Mouse (Mus musculus): ENCODE measurements around the gene Abracl. TPM values are rescaled to one million over a fixed set of nuclear protein-coding genes. Genes with fewer than 3 reads are reported as not detected.

Gene Abracl
- polyA plus RNA-seq, 1 experiment = 155 TPM

GRCm38 (mm10) chr10:18060778-18061177 is 37.7 kb upstream of the Abracl start:
- H3K79me2 ChIP-seq (ENCODE audit: control insufficient read depth, insufficient read depth) = peaks cover 100% of the 10 kb centered on the region

GRCm38 (mm10) chr10:18059807-18060206 is 36.7 kb upstream of the Abracl start:
- no peak overlapping the region for H3K4me3 ChIP-seq (ENCODE audit: insufficient read depth, poor library complexity, severe bottlenecking)
- peaks cover 8% of the 10 kb centered on the region for H3K36me3 ChIP-seq (ENCODE audit: control insufficient read depth, insufficient read depth)
- peaks cover 92% of the 10 kb centered on the region for H3K79me2 ChIP-seq (ENCODE audit: control insufficient read depth, insufficient read depth)
- H3K79me3 ChIP-seq (ENCODE audit: low read depth) = peaks cover 79% of the 10 kb centered on the region
- H3K27me3 ChIP-seq (ENCODE audit: control insufficient read depth, insufficient read depth, insufficient read length) = no peaks in the 10 kb centered on the region
- TF ChIP-seq FOSL1 (IDR thresholded peaks at IDR 0.05; ENCODE audit: insufficient read depth, low read length, poor library complexity, severe bottlenecking) = no peak
- TF ChIP-seq CTCF (IDR thresholded peaks at IDR 0.05; ENCODE audit: control insufficient read depth, insufficient read depth, insufficient read length) = no peak
- no peak for TF ChIP-seq USF1 (IDR thresholded peaks at IDR 0.05; ENCODE audit: low read depth)
- no peak for TF ChIP-seq MYOG (IDR thresholded peaks at IDR 0.05; ENCODE audit: control insufficient read depth, extremely low read depth, insufficient read length)
- TF ChIP-seq MYOD1 (IDR thresholded peaks at IDR 0.05; ENCODE audit: control insufficient read depth, insufficient read length, low read depth) = no peak
- TF ChIP-seq MAX (IDR thresholded peaks at IDR 0.05) = no peak
- TF ChIP-seq CEBPB (IDR thresholded peaks at IDR 0.05; ENCODE audit: low read depth) = no peak
- H3ac ChIP-seq (ENCODE audit: control insufficient read depth, insufficient read length, low read depth) = no peak overlapping the region

More at GRCm38 (mm10) chr10:18060778-18061177, 37.7 kb upstream of the Abracl start:
- no peak for TF ChIP-seq FOSL1 (IDR thresholded peaks at IDR 0.05; ENCODE audit: insufficient read depth, low read length, poor library complexity, severe bottlenecking)
- TF ChIP-seq MYOD1 (IDR thresholded peaks at IDR 0.05; ENCODE audit: control insufficient read depth, insufficient read length, low read depth) = no peak
- no peak for TF ChIP-seq CTCF (IDR thresholded peaks at IDR 0.05; ENCODE audit: control insufficient read depth, insufficient read depth, insufficient read length)
- TF ChIP-seq USF1 (IDR thresholded peaks at IDR 0.05; ENCODE audit: low read depth) = no peak
- no peak for TF ChIP-seq MYOG (IDR thresholded peaks at IDR 0.05; ENCODE audit: control insufficient read depth, extremely low read depth, insufficient read length)
- TF ChIP-seq CEBPB (IDR thresholded peaks at IDR 0.05; ENCODE audit: low read depth) = no peak
- no peak for TF ChIP-seq MAX (IDR thresholded peaks at IDR 0.05)
- Histone ChIP-seq H3K79me3 (ENCODE audit: low read depth) (peaks cover 88% of the 10 kb centered on the region), H3K27me3 (ENCODE audit: control insufficient read depth, insufficient read depth, insufficient read length) (no peaks in the 10 kb centered on the region), H3ac (ENCODE audit: control insufficient read depth, insufficient read length, low read depth) (no peak overlapping the region), H3K36me3 (ENCODE audit: control insufficient read depth, insufficient read depth) (peaks cover 8% of the 10 kb centered on the region), H3K4me3 (ENCODE audit: insufficient read depth, poor library complexity, severe bottlenecking) (no peak overlapping the region)

GRCm38 (mm10) chr10:18058681-18059338 is 35.7 kb upstream of the Abracl start:
- TF ChIP-seq FOSL1 (IDR thresholded peaks at IDR 0.05; ENCODE audit: insufficient read depth, low read length, poor library complexity, severe bottlenecking) = no peak
- no peak for TF ChIP-seq MYOG (IDR thresholded peaks at IDR 0.05; ENCODE audit: control insufficient read depth, extremely low read depth, insufficient read length)
- no peak for TF ChIP-seq USF1 (IDR thresholded peaks at IDR 0.05; ENCODE audit: low read depth)
- TF ChIP-seq MAX (IDR thresholded peaks at IDR 0.05) = no peak
- Histone ChIP-seq H3K4me3 (ENCODE audit: insufficient read depth, poor library complexity, severe bottlenecking) (no peak overlapping the region), H3K79me2 (ENCODE audit: control insufficient read depth, insufficient read depth) (peaks cover 82% of the 10 kb centered on the region), H3K36me3 (ENCODE audit: control insufficient read depth, insufficient read depth) (peaks cover 8% of the 10 kb centered on the region), H3ac (ENCODE audit: control insufficient read depth, insufficient read length, low read depth) (no peak overlapping the region), H3K79me3 (ENCODE audit: low read depth) (peaks cover 69% of the 10 kb centered on the region), H3K27me3 (ENCODE audit: control insufficient read depth, insufficient read depth, insufficient read length) (no peaks in the 10 kb centered on the region)

- peak overlapping the region; percentile 92 for H3ac ChIP-seq (ENCODE audit: control insufficient read depth, insufficient read length, low read depth)
- H3K79me2 ChIP-seq (ENCODE audit: control insufficient read depth, insufficient read depth) = peaks cover 58% of the 10 kb centered on the region
Measured at GRCm38 (mm10) chr10:18056391-18056745, 33.3 kb upstream of the Abracl start.

GRCm38 (mm10) chr10:18055696-18056390 is 32.8 kb upstream of the Abracl start, which contains the start of gene Reps1:
Reps1 (plus strand) TSS chr10:18055861.
- Histone ChIP-seq H3K79me2 (ENCODE audit: control insufficient read depth, insufficient read depth) (peaks cover 52% of the 10 kb centered on the region), H3K36me3 (ENCODE audit: control insufficient read depth, insufficient read depth) (peaks cover 8% of the 10 kb centered on the region), H3K27me3 (ENCODE audit: control insufficient read depth, insufficient read depth, insufficient read length) (no peaks in the 10 kb centered on the region), H3ac (ENCODE audit: control insufficient read depth, insufficient read length, low read depth) (peak within 1 kb of the TSS; percentile 92), H3K79me3 (ENCODE audit: low read depth) (peaks cover 44% of the 10 kb centered on the region), H3K4me3 (ENCODE audit: insufficient read depth, poor library complexity, severe bottlenecking) (peak within 1 kb of the TSS; percentile 76)
- TF ChIP-seq MYOD1 (IDR thresholded peaks at IDR 0.05; ENCODE audit: control insufficient read depth, insufficient read length, low read depth) = no peak

More at GRCm38 (mm10) chr10:18056391-18056745, 33.3 kb upstream of the Abracl start:
- Histone ChIP-seq H3K27me3 (ENCODE audit: control insufficient read depth, insufficient read depth, insufficient read length) (no peaks in the 10 kb centered on the region), H3K4me3 (ENCODE audit: insufficient read depth, poor library complexity, severe bottlenecking) (peak overlapping the region; percentile 76), H3K36me3 (ENCODE audit: control insufficient read depth, insufficient read depth) (peaks cover 8% of the 10 kb centered on the region), H3K79me3 (ENCODE audit: low read depth) (peaks cover 49% of the 10 kb centered on the region)
- TF ChIP-seq USF1 (IDR thresholded peaks at IDR 0.05; ENCODE audit: low read depth) (no peak), CTCF (IDR thresholded peaks at IDR 0.05; ENCODE audit: control insufficient read depth, insufficient read depth, insufficient read length) (no peak), CEBPB (IDR thresholded peaks at IDR 0.05; ENCODE audit: low read depth) (no peak), MYOG (IDR thresholded peaks at IDR 0.05; ENCODE audit: control insufficient read depth, extremely low read depth, insufficient read length) (no peak), MAX (IDR thresholded peaks at IDR 0.05) (no peak), FOSL1 (IDR thresholded peaks at IDR 0.05; ENCODE audit: insufficient read depth, low read length, poor library complexity, severe bottlenecking) (no peak), MYOD1 (IDR thresholded peaks at IDR 0.05; ENCODE audit: control insufficient read depth, insufficient read length, low read depth) (no peak)
